Mouse (Mus musculus) kidney, postnatal 0 days (tissue): Measurements from ENCODE around the gene Arf3. TPM values are rescaled to one million over a fixed set of nuclear protein-coding genes. Genes with fewer than 3 reads are reported as not detected.
"Not testable (repeated sequence)": the region's sequence is repeated elsewhere in the genome, so short reads cannot be mapped to it uniquely, and the experiment has no call there.

ENCODE experiments used
- ATAC-seq: fragments of 200-750 bp; cut with Nextera tagmentation; replicated peaks from 2 replicates; pipeline ENCODE4 v1.8.0; 2017; ENCODE audit warnings: low read depth, moderate number of reproducible peaks, moderate TSS enrichment, moderate library complexity; ENCODE audit not compliant: low FRiP score
- DNase-seq: peaks from one replicate; pipeline ENCODE4 v3.0.0-alpha.2; 2016; ENCODE audit warnings: low spot score
- H3K27ac ChIP-seq: fragments of 300-500 bp; sonication (generic); 2 replicates; pipeline ENCODE4 v1.5.1; 2014; ENCODE audit warnings: mild to moderate bottlenecking
- H3K27me3 ChIP-seq: fragments of 300-500 bp; sonication (generic); 2 replicates; pipeline ENCODE4 v1.6.1; 2014; ENCODE audit warnings: low read length, mixed read lengths; ENCODE audit not compliant: insufficient read depth
- H3K36me3 ChIP-seq: fragments of 300-500 bp; sonication (generic); 2 replicates; pipeline ENCODE4 v1.6.1; 2014; ENCODE audit warnings: low read length, mixed read lengths; ENCODE audit not compliant: insufficient read depth
- H3K4me1 ChIP-seq: fragments of 300-500 bp; sonication (generic); replicated peaks from 2 replicates; pipeline ENCODE4 v1.6.1; 2014; ENCODE audit warnings: antibody characterized with exemption, low read length, mixed read lengths; ENCODE audit not compliant: insufficient read depth
- H3K4me2 ChIP-seq: fragments of 300-500 bp; sonication (generic); 2 replicates; pipeline ENCODE4 v1.6.1; 2014; ENCODE audit warnings: mild to moderate bottlenecking, low read length, moderate library complexity, mixed read lengths
- H3K4me3 ChIP-seq: fragments of 300-500 bp; sonication (generic); replicated peaks from 2 replicates; pipeline ENCODE4 v1.5.1; 2014; ENCODE audit warnings: low read depth, low read length
- H3K9ac ChIP-seq: fragments of 300-500 bp; sonication (generic); 2 replicates; pipeline ENCODE4 v1.6.1; 2014; ENCODE audit warnings: low read depth, low read length
- H3K9me3 ChIP-seq: fragments of 300-500 bp; sonication (generic); replicated peaks from 2 replicates; pipeline ENCODE4 v1.6.1; 2016; ENCODE audit warnings: low read length, inconsistent platforms, mixed read lengths
- CTCF ChIP-seq: IDR thresholded peaks from 2 replicates; pipeline ENCODE4 v1.5.1; 2016; ENCODE audit warnings: antibody characterized with exemption, low read depth, mild to moderate bottlenecking, moderate library complexity
- WGBS: fragments of 180-500 bp; shearing (Covaris S2); extraction: QIAGEN DNeasy Blood & Tissue Kit; methylation state at CpG from one replicate; pipeline ENCODE4 v1.1.7; 2014; 5-methylcytosine and 5-hydroxymethylcytosine counted together
- polyA plus RNA-seq: library from polyadenylated mRNA; unstranded; fragments of >200 nt; fragmentation: Nextera tagmentation; extraction: Ambion mirVana; gene quantifications from 2 replicates; pipeline ENCODE4 v1.2.1, GENCODE M21; 2015

Arf3 gene
- polyA plus RNA-seq, 1 experiment from 2014 or later, result 39.6 TPM

GRCm38 (mm10) chr15:98749093-98749492, 13.9 kb downstream of the Arf3 start:
- H3K4me3 ChIP-seq, result no peak overlapping the region
- no peak overlapping the region for H3K27ac ChIP-seq
- DNase-seq (no peak), ATAC-seq (no peak)
- H3K9ac ChIP-seq, result no peak overlapping the region
- H3K27me3 ChIP-seq, result no peaks in the 10 kb centered on the region
- H3K9me3 ChIP-seq, result no peaks in the 10 kb centered on the region
- no peak for TF ChIP-seq CTCF
- 95% methylated on average over 2 of the region's 2 CpGs for WGBS
- H3K4me2 ChIP-seq, result no peak overlapping the region
- 0 out of 2 replicates have a peak, but pooled peaks cover 3% of the 10 kb centered on the region for H3K4me1 ChIP-seq
- 0 out of 2 replicates have a peak, but pooled peaks cover 2% of the 10 kb centered on the region for H3K36me3 ChIP-seq

DNA sequence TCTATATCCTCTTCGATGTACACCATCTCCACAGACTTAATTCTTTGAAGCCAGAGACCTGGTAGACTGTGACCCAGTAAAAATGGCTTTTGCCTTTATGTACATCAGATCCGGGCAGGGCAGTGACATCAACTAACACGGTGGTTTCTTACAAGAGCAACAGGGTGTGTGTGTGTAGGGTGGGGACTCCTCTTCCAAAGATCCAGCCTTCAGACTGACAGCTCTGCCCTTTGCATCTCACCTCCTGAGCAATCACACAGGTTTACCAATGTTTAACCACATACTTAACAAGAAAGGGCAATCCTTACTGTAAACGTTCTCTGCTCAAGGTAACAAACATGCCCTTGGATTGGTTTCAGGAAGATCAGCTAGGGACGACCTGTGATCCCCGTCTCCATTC, 15.7 kb downstream of the Arf3 start:
- Histone ChIP-seq H3K4me3 (no peak overlapping the region), H3K4me1 (0 out of 2 replicates have a peak, but pooled peaks cover 3% of the 10 kb centered on the region), H3K4me2 (no peak overlapping the region), H3K9me3 (no peaks in the 10 kb centered on the region), H3K9ac (no peak overlapping the region), H3K27ac (0 out of 2 replicates have a peak overlapping the region, but pooled peaks have one; percentile 25), H3K27me3 (no peaks in the 10 kb centered on the region), H3K36me3 (0 out of 2 replicates have a peak, but pooled peaks cover 2% of the 10 kb centered on the region)
- ATAC-seq (no peak), DNase-seq (no peak)
- WGBS, result 74% methylated on average over 6 of the region's 6 CpGs
- TF ChIP-seq CTCF, result no peak

- Histone ChIP-seq H3K36me3 (0 out of 2 replicates have a peak, but pooled peaks cover 2% of the 10 kb centered on the region), H3K4me3 (no peak overlapping the region), H3K4me2 (no peak overlapping the region), H3K27ac (no peak overlapping the region), H3K9ac (no peak overlapping the region), H3K4me1 (0 out of 2 replicates have a peak, but pooled peaks cover 3% of the 10 kb centered on the region), H3K9me3 (no peaks in the 10 kb centered on the region), H3K27me3 (no peaks in the 10 kb centered on the region)
- no peak for TF ChIP-seq CTCF
- WGBS, result 70% methylated on average over 10 of the region's 10 CpGs
- DNase-seq (no peak), ATAC-seq (no peak)
Observed at GRCm38 (mm10) chr15:98746344-98746965, 16.6 kb downstream of the Arf3 start.

DNA sequence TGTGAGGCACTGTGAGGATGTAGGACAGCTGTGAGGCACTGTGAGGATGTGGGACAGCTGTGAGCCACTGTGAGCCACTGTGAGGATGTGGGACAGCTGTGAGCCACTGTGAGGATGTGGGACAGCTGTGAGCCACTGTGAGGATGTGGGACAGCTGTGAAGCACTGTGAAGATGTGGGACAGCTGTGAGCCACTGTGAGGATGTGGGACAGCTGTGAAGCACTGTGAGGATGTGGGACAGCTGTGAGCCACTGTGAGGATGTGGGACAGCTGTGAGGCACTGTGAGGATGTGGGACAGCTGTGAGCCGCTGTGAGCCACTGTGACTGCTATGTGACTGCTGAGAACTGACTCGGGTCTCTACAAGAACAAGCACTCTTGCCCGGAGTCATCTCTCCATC, 19.2 kb downstream of the Arf3 start:
- DNase-seq, H3K4me1 ChIP-seq, H3K27me3 ChIP-seq, ATAC-seq, H3K9me3 ChIP-seq, H3K27ac ChIP-seq, H3K4me3 ChIP-seq, H3K4me2 ChIP-seq, H3K9ac ChIP-seq: not testable (repeated sequence)
- 92% methylated on average over 3 of the region's 3 CpGs for WGBS
- peaks cover 24% of the 10 kb centered on the region for H3K36me3 ChIP-seq

GRCm38 (mm10) chr15:98742766-98743428, 20.1 kb downstream of the Arf3 start:
- H3K4me1 ChIP-seq, result 0 out of 2 replicates have a peak, but pooled peaks cover 2% of the 10 kb centered on the region
- TF ChIP-seq CTCF, result no peak
- H3K27me3 ChIP-seq, result no peaks in the 10 kb centered on the region
- no peak for DNase-seq
- peaks cover 28% of the 10 kb centered on the region for H3K36me3 ChIP-seq
- no peak for ATAC-seq
- no peaks in the 10 kb centered on the region for H3K9me3 ChIP-seq
- H3K4me2 ChIP-seq, result no peak overlapping the region
- no peak overlapping the region for H3K9ac ChIP-seq
- no peak overlapping the region for H3K4me3 ChIP-seq
- WGBS, result 78% methylated on average over 8 of the region's 8 CpGs
- H3K27ac ChIP-seq, result no peak overlapping the region

GRCm38 (mm10) chr15:98740219-98740618, 22.8 kb downstream of the Arf3 start:
- H3K36me3 ChIP-seq, result peaks cover 34% of the 10 kb centered on the region
- no peaks in the 10 kb centered on the region for H3K9me3 ChIP-seq
- H3K4me1 ChIP-seq, result no peaks in the 10 kb centered on the region
- H3K4me2 ChIP-seq, result no peak overlapping the region
- H3K27me3 ChIP-seq, result no peaks in the 10 kb centered on the region
- ATAC-seq (no peak), DNase-seq (no peak)
- WGBS, result 92% methylated on average over 8 of the region's 8 CpGs
- no peak overlapping the region for H3K9ac ChIP-seq
- no peak overlapping the region for H3K4me3 ChIP-seq
- no peak for TF ChIP-seq CTCF
- no peak overlapping the region for H3K27ac ChIP-seq
